Mouse (Mus musculus): ENCODE data around the gene Fbxw11. TPM values are rescaled to one million over a fixed set of nuclear protein-coding genes. Genes with fewer than 3 reads are reported as not detected.
"Not testable (repeated sequence)": the region's sequence is repeated elsewhere in the genome, so short reads cannot be mapped to it uniquely, and the experiment has no call there.

The Fbxw11 gene
- 10 to 100 TPM; 68.0 to 72.9 TPM for total RNA-seq (2021)
- long read RNA-seq, experiment 1, partial matches to known transcripts: 17 of 39 reads
- long read RNA-seq, experiment 1, other reads (novel, unspliced or antisense): 16 of 39 reads
- long read RNA-seq, experiment 2, partial matches to known transcripts: 6 of 14 reads
- long read RNA-seq, experiment 2, other reads (novel, unspliced or antisense): 5 of 14 reads

DNA sequence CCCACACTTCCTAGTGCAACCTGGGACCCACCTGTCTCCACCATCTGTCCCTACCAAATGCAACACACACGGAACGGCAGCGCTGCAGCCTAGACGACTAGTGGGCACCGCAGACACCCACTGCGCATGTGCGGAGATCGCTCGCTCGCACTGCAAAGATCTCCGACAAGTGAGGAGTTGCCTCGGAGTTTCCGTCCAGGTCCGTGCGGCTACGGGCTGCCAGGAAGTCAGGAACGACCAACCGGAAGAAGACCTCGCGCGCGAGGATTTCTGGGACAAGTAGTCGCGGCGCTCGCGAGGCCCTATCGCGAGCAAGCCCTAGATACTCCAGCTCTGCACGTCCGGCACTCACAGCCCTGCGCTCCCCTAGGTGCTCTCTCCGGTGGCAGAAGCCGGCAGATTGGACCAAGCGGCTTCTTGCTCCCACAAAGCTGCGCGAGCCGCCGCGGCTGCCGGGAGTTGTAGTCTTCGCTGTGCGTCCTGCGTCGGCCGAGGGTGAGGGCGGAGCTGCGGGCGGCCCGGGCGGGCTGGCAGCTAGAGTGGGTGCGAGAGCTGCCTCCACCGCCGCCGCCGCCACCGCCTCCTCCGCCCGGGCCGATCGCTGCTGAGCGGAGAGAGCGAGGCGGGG is at the start of gene Fbxw11:
Fbxw11 (plus strand) TSS at position 476 of the 628 bp plus-strand sequence.
- peak; percentile 94 for DNase-seq

DNA sequence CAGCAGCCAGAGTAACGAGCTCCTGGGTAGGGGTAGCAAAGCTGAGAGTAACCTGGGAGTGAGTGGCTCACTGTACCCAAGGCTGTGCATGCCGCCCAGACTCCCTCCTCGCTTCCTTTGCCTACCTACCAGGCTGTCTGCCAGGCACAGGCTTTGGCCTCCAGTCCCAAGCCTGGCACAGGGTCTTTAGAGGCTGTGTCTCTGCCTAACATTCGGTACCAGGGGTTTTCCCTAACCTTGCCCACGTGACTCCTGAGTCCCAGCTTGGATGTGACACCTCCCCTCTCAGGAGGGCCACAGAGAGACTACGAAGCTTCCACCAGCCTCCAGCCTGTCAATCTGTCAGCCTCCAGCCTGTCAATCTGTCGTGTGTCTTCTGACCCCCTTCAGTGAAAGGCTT is 49.4 kb upstream of the Fbxw11 start:
- DNase-seq: no peak

DNA sequence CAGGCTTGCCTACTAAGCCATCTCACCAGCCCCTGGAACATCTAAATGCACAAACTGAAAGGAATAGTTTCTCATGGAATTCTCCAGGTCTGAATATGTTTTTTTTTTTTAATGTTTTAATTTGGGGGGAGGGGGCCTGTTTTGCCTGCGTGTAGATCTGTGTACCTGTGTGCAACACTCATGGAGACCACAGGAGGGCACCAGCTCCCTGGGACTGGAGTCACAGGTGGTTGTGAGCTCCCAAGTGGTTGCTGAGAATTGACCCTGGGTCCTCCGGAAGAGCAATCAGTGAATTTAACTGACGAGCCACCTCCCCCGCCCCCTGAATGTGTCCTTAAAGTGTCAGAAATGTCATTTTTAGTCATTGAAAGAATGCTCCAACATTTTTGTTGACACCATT is 48.4 kb upstream of the Fbxw11 start:
- DNase-seq: no peak

GRCm38 (mm10) chr11:32600371-32600770 is 42.2 kb upstream of the Fbxw11 start:
- no peak for DNase-seq

DNA sequence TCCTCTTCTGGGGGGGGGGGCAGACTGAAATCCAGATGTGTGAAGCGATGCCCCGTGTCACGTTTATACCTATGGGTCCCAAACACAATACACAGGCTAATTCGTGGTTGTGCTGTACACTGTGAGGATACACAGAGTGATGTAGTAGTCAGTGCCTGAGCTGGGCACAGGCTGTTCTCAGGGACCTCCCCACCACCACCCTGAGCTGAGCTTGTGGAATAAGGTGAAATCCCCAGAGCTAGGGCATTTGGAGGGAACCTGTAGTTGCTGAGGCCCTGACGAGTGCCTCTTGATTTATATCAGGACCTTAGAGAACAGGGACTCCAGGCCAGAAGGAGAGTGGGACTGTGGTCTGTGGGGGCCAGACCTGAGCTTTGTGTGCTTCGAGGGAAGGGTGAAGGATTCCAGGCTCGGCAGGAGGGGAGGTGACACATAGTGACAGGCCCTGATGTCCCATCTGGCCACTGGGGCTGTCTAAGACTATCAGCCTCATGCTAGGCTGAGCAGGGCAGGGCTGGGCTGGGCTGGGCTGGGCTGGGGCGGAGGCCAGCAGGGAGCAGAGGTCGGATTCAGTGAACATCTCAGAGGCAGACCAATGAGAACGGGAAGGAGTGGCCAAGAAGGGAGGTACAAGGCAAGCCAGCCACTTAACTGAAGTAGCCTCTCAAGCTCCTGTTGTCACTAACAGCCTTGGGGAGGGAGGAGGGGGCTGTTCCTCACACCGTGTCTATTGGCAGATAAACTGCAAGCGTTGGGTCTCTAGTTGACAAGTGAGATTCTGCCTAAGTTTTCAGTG is 40.8 kb upstream of the Fbxw11 start:
- no peak for DNase-seq

- DNase-seq: no peak
Measured at GRCm38 (mm10) chr11:32604663-32605062, 37.9 kb upstream of the Fbxw11 start.

DNA sequence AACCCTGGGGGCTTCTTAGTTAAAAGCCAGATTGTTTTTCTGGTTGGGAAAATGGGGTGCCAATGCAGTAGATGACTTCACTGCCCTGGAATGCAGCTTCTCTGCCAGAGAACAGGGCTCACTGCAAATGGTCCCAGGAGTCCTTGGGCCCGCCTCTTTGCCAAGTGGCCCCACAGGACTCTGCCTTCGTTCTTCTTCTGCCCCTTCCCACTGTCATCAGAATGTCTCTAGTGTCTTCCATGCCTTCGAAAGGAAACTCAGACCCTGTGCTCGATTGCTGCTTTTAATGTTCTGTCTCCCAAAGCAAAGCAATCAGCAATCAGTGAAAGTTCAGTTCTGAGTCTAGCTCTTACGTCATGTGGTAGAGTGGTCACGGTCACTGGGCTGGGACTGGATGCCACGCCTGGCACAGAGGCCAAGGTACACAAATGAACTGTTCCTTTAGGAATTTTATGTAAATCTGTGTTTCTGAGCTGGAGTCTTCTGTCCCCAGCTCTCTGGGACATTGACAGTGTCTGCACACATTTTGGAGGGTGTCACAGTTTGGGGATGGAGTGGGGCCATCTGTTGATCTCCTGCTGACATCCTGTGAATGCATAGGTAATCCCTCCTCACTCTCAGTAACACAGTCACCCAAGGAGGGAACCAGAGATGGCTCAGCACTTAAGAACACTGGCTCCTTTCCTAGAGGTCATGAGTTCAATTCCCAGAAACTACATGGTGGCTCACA is 37.2 kb upstream of the Fbxw11 start:
- peak; percentile 80 for DNase-seq

GRCm38 (mm10) chr11:32605907-32606306 is 36.6 kb upstream of the Fbxw11 start:
- DNase-seq: no peak

GRCm38 (mm10) chr11:32607319-32607718 is 35.2 kb upstream of the Fbxw11 start:
- no peak for DNase-seq

DNA sequence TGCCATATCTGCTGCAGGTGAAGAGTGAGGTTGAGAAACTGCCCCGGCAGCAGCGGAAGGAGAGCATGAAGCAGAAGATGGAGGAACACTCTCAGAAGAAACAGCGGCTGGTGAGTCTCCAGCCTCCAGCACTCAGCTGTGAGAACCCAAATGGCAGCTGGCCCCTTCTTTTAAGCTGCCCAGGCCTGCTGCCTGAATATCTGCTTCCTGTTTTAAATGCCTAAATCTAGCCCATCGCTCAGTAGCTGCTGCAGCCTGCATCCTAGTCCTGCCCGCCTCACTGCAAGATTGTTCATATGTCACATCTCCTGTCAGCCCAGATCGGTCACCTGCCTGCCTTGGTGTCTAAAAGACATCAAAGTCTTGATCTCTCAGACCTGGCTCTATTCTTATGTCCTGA is 31.9 kb upstream of the Fbxw11 start:
- no peak for DNase-seq

DNA sequence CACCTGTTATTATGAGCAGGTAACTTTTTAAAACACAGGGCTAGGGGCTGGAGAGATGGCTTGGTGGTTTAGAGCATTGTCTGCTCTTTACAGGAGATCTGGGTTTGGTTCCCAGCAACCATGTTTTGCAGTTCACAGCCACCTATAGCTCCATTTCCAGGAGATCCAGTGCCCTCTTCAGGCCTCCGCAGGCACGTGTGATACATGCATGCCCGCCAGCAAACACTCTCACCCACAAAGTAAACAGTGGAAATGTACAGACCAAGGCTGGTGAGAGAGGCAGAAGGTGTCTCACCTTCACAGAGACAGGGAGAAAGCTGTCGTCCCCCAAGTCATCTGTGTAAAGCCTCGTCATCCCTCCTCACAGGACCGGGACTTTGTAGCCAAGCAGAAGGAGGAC is 30.2 kb upstream of the Fbxw11 start:
- DNase-seq: no peak

DNA sequence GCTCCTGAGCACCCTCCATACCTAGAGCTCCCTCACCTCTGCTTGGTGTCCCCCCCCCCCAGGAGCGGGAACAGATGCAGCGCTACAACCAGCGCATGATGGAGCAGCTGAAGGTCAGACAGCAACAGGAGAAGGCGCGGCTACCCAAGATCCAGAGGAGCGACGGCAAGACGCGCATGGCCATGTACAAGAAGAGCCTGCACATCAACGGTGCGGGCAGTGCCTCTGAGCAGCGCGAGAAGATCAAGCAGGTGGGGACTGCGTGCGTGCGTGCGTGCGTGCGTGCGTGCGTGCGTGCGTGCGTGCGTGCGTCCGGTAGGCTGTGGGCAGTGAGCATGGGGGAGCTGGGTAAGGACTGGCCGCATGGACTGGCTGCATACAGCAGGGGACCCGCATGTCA is 28.1 kb upstream of the Fbxw11 start:
- no peak for DNase-seq

DNA sequence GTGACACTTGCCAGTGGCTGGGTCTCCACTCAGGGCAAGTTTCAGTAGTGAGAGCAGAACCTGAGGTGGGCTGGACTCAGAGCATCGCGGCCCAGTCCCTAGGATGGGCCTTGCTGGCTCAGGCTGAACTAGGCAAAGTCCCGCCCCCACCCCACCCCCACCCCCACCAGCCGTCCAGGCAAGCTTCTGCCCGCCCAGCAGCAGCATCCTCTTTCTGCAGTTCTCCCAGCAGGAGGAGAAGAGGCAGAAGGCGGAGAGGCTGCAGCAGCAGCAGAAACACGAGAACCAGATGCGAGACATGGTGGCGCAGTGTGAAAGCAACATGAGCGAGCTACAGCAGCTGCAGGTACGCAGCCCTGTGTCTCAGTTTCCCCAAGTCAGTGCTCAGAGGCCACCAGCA is 27.0 kb upstream of the Fbxw11 start:
- no peak for DNase-seq

- no peak for DNase-seq
Measured at GRCm38 (mm10) chr11:32616091-32616490, 26.4 kb upstream of the Fbxw11 start.

- DNase-seq: peak; percentile 44
Measured at GRCm38 (mm10) chr11:32618036-32618435, 24.5 kb upstream of the Fbxw11 start.

- DNase-seq: not testable (repeated sequence)
Measured at GRCm38 (mm10) chr11:32618641-32619040, 23.9 kb upstream of the Fbxw11 start.

GRCm38 (mm10) chr11:32619257-32619816 is 23.2 kb upstream of the Fbxw11 start:
- peak; percentile 79 for DNase-seq

- no peak for DNase-seq
Measured at GRCm38 (mm10) chr11:32619866-32620456, 22.6 kb upstream of the Fbxw11 start.

GRCm38 (mm10) chr11:32621831-32622478 is 20.6 kb upstream of the Fbxw11 start:
- DNase-seq: no peak

GRCm38 (mm10) chr11:32622479-32623190 is 19.9 kb upstream of the Fbxw11 start:
- no peak for DNase-seq

GRCm38 (mm10) chr11:32623236-32623635 is 19.3 kb upstream of the Fbxw11 start:
- no peak for DNase-seq

Measured in adrenal gland, postnatal 10 days (tissue).